Mouse (Mus musculus) forebrain, postnatal 0 days (tissue): ENCODE results near the gene Ccser1. TPM values are rescaled to one million over a fixed set of nuclear protein-coding genes. Genes with fewer than 3 reads are reported as not detected.

Experiments
- ATAC-seq: fragments of 200-750 bp; cut with Nextera tagmentation; 2 replicates; pipeline ENCODE4 v1.8.0; 2017; ENCODE audit warnings: mild to moderate bottlenecking, moderate library complexity
- DNase-seq: peaks from one replicate; pipeline ENCODE4 v3.0.0-alpha.2; 2015
- H3K27ac ChIP-seq: fragments of 300-500 bp; sonication (generic); 2 replicates; pipeline ENCODE4 v1.5.1; 2014; ENCODE audit warnings: low read depth, mild to moderate bottlenecking, antibody characterized with exemption, low read length, moderate library complexity, mixed read lengths
- H3K27me3 ChIP-seq: fragments of 300-500 bp; sonication (generic); 2 replicates; pipeline ENCODE4 v1.6.1; 2014; ENCODE audit warnings: mild to moderate bottlenecking, low read length, mixed read lengths; ENCODE audit not compliant: insufficient read depth
- H3K36me3 ChIP-seq: fragments of 300-500 bp; sonication (generic); 2 replicates; pipeline ENCODE4 v1.6.1; 2014; ENCODE audit warnings: mild to moderate bottlenecking, moderate library complexity; ENCODE audit not compliant: insufficient read depth
- H3K4me1 ChIP-seq: fragments of 300-500 bp; sonication (generic); 2 replicates; pipeline ENCODE4 v1.6.1; 2014; ENCODE audit warnings: antibody characterized with exemption; ENCODE audit not compliant: insufficient read depth
- H3K4me2 ChIP-seq: fragments of 300-500 bp; sonication (generic); 2 replicates; pipeline ENCODE4 v1.6.1; 2014; ENCODE audit warnings: low read depth, mild to moderate bottlenecking, moderate library complexity
- H3K4me3 ChIP-seq: fragments of 300-500 bp; sonication (generic); 2 replicates; pipeline ENCODE4 v1.5.1; 2014; ENCODE audit warnings: low read depth, low read length, mixed read lengths
- H3K9ac ChIP-seq: fragments of 300-500 bp; sonication (generic); 2 replicates; pipeline ENCODE4 v1.6.1; 2014; ENCODE audit warnings: mild to moderate bottlenecking
- H3K9me3 ChIP-seq: fragments of 300-500 bp; sonication (generic); 2 replicates; pipeline ENCODE4 v1.6.1; 2016; ENCODE audit warnings: low read length
- CTCF ChIP-seq: sonication (generic); IDR thresholded peaks from 2 replicates; pipeline ENCODE4 v1.5.1; 2016; ENCODE audit warnings: antibody characterized with exemption, control low read depth, low read depth
- WGBS: fragments of 180-500 bp; shearing (Covaris S2); extraction: QIAGEN DNeasy Blood & Tissue Kit; methylation state at CpG from one replicate; pipeline ENCODE4 v1.1.7; 2014; 5-methylcytosine and 5-hydroxymethylcytosine counted together
- polyA plus RNA-seq: library from polyadenylated mRNA; unstranded; fragments of >200 nt; fragmentation: Nextera tagmentation; extraction: Ambion mirVana; gene quantifications from 2 replicates; pipeline ENCODE4 v1.2.1, GENCODE M21; 2015
- total RNA-seq: library from RNA; depleted of rRNA; stranded (reverse); fragments of >200 nt; gene quantifications from 2 replicates; pipeline ENCODE4 v1.2.3, GENCODE M21; 2014

The Ccser1 gene
- total and polyA plus RNA-seq, 2 experiments from 2014 or later = 14.4 to 58.1 TPM

DNA sequence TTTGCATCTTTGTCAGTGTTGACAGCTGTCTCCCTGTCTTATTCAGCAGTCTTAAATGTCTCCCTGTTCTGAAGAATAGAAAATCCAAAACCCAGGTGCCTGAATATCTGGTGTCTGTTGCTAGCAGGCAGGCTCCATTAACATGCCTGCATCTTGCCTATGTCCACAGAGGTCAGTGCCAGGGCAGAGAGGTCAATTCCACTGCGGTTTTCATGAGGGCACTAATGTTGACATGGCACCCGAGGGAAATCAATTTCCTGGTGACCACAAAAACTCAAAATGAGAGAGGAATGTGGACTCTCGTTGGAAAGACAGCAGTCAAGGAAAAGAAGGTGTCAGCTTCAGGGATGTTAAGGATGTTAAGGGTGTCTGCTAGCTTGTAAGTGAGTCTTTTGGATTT, 983.7 kb downstream of the Ccser1 start:
- WGBS = 72% methylated on average over 3 of the region's 3 CpGs

DNA sequence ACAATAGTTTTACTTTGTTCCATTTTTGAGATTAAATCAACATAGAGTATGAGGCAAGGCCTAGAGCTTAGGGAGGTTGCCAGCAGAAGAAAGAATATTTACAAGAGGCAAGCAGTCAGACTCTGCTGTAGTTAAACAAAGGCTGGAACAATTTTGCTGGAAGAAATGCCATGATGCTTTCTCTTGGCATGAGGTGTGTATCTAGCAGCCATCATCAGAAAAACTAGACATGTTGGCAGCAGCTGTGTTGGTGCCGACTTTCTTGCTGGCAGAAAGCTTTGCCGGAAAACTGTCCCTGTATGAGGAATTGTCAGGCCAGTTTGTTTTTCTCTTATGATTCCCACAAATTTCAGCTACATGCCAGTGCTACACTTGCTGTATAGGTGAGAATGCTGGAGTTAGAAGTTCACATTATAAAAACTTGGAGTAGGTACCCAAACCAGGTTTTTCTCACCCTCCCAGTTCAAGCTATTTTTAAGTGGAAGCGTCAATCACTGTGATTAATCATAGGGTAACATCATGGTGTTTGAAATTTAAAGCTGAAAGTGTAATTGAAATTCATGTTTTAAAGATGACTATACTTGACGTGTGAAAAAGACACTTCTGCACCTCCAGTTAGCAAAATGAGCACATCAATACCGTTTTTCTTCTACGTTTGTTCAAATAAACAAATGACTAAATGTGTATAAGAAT, 1016.5 kb downstream of the Ccser1 start:
- ATAC-seq (peak; percentile 90), DNase-seq (peak; percentile 71)
- no peaks in the 10 kb centered on the region for H3K27me3 ChIP-seq
- no peaks in the 10 kb centered on the region for H3K9me3 ChIP-seq
- H3K4me1 ChIP-seq = no peaks in the 10 kb centered on the region
- TF ChIP-seq CTCF = no peak
- no peak overlapping the region for H3K9ac ChIP-seq
- H3K4me2 ChIP-seq = no peak overlapping the region
- H3K36me3 ChIP-seq = no peaks in the 10 kb centered on the region
- H3K4me3 ChIP-seq = no peak overlapping the region
- H3K27ac ChIP-seq = no peak overlapping the region
- WGBS = 44% methylated on average over 6 of the region's 6 CpGs

More for the DNA sequence above, 983.7 kb downstream of the Ccser1 start:
- no peak for DNase-seq
- Histone ChIP-seq H3K4me2 (no peak overlapping the region), H3K4me1 (no peaks in the 10 kb centered on the region), H3K36me3 (no peaks in the 10 kb centered on the region), H3K9ac (no peak overlapping the region), H3K4me3 (no peak overlapping the region), H3K27me3 (no peaks in the 10 kb centered on the region), H3K27ac (no peak overlapping the region), H3K9me3 (no peaks in the 10 kb centered on the region)
- no peak for ATAC-seq
- no peak for TF ChIP-seq CTCF

DNA sequence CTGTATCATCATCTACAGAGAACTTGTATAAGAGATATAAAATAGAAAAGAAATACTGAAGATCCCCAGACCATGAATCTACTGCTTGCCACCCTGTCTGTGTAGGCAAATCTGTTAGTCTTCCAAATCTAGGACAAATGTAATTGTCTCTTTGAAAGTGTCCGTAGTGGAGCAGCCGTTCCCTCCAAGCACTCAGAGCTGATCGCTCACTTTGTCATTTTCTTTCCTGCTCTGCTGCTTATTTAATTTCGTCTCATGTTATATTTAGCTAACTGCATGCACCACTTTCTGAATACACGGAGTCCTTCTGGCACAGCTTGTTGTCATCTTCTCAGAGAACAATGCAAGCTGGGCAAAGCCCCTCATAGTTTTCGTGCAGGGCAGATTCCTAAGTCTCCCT, 1018.6 kb downstream of the Ccser1 start:
- H3K4me3 ChIP-seq = no peak overlapping the region
- 43% methylated on average over 6 of the region's 6 CpGs for WGBS
- ATAC-seq = peak; percentile 21
- no peaks in the 10 kb centered on the region for H3K9me3 ChIP-seq
- DNase-seq = peak; percentile 7
- TF ChIP-seq CTCF = no peak
- no peak overlapping the region for H3K9ac ChIP-seq
- H3K27ac ChIP-seq = no peak overlapping the region
- no peak overlapping the region for H3K4me2 ChIP-seq
- no peaks in the 10 kb centered on the region for H3K36me3 ChIP-seq
- no peaks in the 10 kb centered on the region for H3K4me1 ChIP-seq
- H3K27me3 ChIP-seq = no peaks in the 10 kb centered on the region

DNA sequence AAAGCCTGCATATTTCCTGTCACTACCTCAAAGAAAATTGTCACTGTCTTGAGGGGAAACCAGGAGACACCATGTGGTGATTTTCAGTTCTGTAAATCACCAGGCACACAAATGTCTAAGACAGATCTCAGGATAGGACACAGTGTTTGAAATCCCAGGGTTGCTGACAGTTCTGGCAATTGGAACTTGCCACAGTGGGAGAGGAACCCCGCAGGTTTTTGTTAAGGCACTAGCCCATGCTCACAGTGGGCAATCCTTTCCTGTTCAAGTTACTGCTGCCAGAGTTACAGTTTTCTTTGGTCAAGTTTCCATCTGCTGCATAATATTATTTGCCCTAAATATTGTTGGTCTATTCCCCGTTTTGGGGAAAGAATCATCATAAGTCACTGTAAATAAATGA, 1024.9 kb downstream of the Ccser1 start:
- WGBS = 39% methylated on average over 2 of the region's 2 CpGs
- H3K4me3 ChIP-seq = no peak overlapping the region
- H3K36me3 ChIP-seq = no peaks in the 10 kb centered on the region
- H3K9ac ChIP-seq = no peak overlapping the region
- DNase-seq = peak; percentile 4
- H3K9me3 ChIP-seq = no peaks in the 10 kb centered on the region
- TF ChIP-seq CTCF = no peak
- no peaks in the 10 kb centered on the region for H3K27me3 ChIP-seq
- ATAC-seq = no peak
- no peaks in the 10 kb centered on the region for H3K4me1 ChIP-seq
- H3K4me2 ChIP-seq = no peak overlapping the region
- H3K27ac ChIP-seq = no peak overlapping the region

DNA sequence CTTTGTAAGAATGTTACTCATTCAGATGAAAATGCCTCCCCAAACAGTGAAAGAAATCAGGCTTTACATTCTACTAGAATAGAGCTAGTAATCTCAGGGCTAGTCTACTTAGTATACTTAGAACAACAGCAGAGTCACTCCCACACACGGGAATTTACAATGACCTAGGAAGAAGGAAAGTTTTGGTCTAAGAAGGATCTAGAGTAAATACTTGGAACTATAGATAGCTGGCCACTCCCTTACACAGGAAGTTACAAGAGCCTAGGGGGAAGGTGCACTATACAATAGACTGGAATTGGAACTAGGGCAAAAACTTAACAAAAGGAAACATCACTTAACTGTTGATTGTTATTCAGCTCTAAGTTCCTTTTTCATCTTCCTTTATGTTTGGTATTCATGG, 1041.7 kb downstream of the Ccser1 start:
- no peak overlapping the region for H3K4me3 ChIP-seq
- no peaks in the 10 kb centered on the region for H3K36me3 ChIP-seq
- DNase-seq = no peak
- no peak overlapping the region for H3K9ac ChIP-seq
- TF ChIP-seq CTCF = no peak
- no peaks in the 10 kb centered on the region for H3K9me3 ChIP-seq
- WGBS = 36% methylated on average over 1 of the region's 1 CpGs
- no peak overlapping the region for H3K27ac ChIP-seq
- no peaks in the 10 kb centered on the region for H3K4me1 ChIP-seq
- no peak for ATAC-seq
- no peak overlapping the region for H3K4me2 ChIP-seq
- no peaks in the 10 kb centered on the region for H3K27me3 ChIP-seq

DNA sequence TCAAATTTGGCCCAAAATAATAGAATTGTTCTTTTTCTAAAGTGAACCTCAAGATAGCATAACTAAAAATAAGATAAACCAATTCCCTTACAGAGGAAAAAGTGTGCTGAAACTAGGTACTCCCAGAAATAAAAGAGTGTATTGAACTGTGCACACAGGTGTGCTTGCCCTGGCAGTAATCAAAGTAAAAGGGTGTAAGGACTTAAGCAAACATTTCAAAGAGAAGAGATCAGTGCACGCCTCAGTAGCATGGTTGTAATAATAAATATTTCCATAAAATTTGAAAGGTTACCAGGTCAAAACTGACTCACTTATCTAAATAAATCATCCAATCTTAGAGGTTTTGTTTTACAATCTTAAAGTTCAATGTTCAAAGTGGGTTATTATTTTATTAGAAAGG, 1083.8 kb downstream of the Ccser1 start:
- Histone ChIP-seq H3K27ac (no peak overlapping the region), H3K36me3 (no peaks in the 10 kb centered on the region), H3K9me3 (no peaks in the 10 kb centered on the region), H3K4me3 (no peak overlapping the region), H3K27me3 (no peaks in the 10 kb centered on the region), H3K4me2 (no peak overlapping the region), H3K4me1 (no peaks in the 10 kb centered on the region), H3K9ac (no peak overlapping the region)
- ATAC-seq = no peak
- TF ChIP-seq CTCF = no peak
- 79% methylated on average over 1 of the region's 1 CpGs for WGBS
- no peak for DNase-seq

DNA sequence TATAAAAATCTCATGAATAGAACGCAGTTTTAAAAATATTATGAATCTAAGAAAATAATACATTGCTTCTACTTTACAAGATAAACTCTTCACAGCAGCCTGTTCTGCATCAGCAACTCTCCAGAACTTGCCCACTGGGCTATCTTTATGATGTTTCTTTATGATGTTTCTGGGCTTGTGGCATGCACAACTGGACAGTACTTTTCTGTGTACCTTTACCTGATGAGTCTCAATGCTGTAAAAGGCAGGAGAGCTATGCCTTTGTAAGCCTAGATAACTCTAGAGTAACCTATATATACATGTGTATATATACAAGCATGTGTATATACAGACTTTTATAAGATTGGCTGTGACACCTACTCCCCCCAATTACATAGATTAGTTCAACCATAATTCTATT, 1084.4 kb downstream of the Ccser1 start:
- Histone ChIP-seq H3K4me1 (no peaks in the 10 kb centered on the region), H3K4me3 (no peak overlapping the region), H3K27ac (no peak overlapping the region), H3K36me3 (no peaks in the 10 kb centered on the region), H3K9ac (no peak overlapping the region), H3K27me3 (no peaks in the 10 kb centered on the region), H3K9me3 (no peaks in the 10 kb centered on the region), H3K4me2 (no peak overlapping the region)
- WGBS = 87% methylated on average over 1 of the region's 1 CpGs
- ATAC-seq (no peak), DNase-seq (no peak)
- no peak for TF ChIP-seq CTCF
